Mouse (Mus musculus): ENCODE measurements around the gene Abcc6. TPM values are rescaled to one million over a fixed set of nuclear protein-coding genes. Genes with fewer than 3 reads are reported as not detected.

Gene Abcc6
- not detected for polyA plus RNA-seq (2017; shearing (Covaris generic))

- no peak for ATAC-seq
These were observed at the start of gene Abcc6 for GRCm38 (mm10) chr7:46030145-46030488. TSS of gene Abcc6 (minus strand) at chr7:46030302.

- ATAC-seq = no peak
These were observed 47.6 kb upstream of the Abcc6 start for GRCm38 (mm10) chr7:46077675-46078074.

GRCm38 (mm10) chr7:46076844-46077243 is 46.7 kb upstream of the Abcc6 start:
- ATAC-seq = no peak

GRCm38 (mm10) chr7:46068831-46069230 is 38.7 kb upstream of the Abcc6 start:
- no peak for ATAC-seq

- no peak for ATAC-seq
These were observed 33.2 kb upstream of the Abcc6 start for GRCm38 (mm10) chr7:46063296-46063695.

- no peak for ATAC-seq
These were observed 31.5 kb upstream of the Abcc6 start for GRCm38 (mm10) chr7:46061614-46062013.

- no peak for ATAC-seq
These were observed 30.6 kb upstream of the Abcc6 start for GRCm38 (mm10) chr7:46060688-46061087.

- ATAC-seq = peak; percentile 95
These were observed 28.8 kb upstream of the Abcc6 start for GRCm38 (mm10) chr7:46058882-46059281.

GRCm38 (mm10) chr7:46053566-46053965 is 23.5 kb upstream of the Abcc6 start:
- no peak for ATAC-seq

GRCm38 (mm10) chr7:46052161-46052821 is 22.2 kb upstream of the Abcc6 start:
- ATAC-seq = no peak

- no peak for ATAC-seq
These were observed 19.9 kb upstream of the Abcc6 start for GRCm38 (mm10) chr7:46049981-46050380.

- ATAC-seq = no peak
These were observed 17.9 kb upstream of the Abcc6 start for GRCm38 (mm10) chr7:46047873-46048562.

GRCm38 (mm10) chr7:46045882-46046281 is 15.8 kb upstream of the Abcc6 start:
- ATAC-seq = no peak

GRCm38 (mm10) chr7:46044106-46044505 is 14.0 kb upstream of the Abcc6 start:
- no peak for ATAC-seq

GRCm38 (mm10) chr7:46039873-46040272 is 9.8 kb upstream of the Abcc6 start:
- no peak for ATAC-seq

- no peak for ATAC-seq
These were observed 7.3 kb upstream of the Abcc6 start for GRCm38 (mm10) chr7:46037433-46037832.

GRCm38 (mm10) chr7:46035468-46035867 is 5.4 kb upstream of the Abcc6 start:
- ATAC-seq = no peak

- ATAC-seq = no peak
These were observed 4.9 kb upstream of the Abcc6 start for GRCm38 (mm10) chr7:46034991-46035390.

GRCm38 (mm10) chr7:46033870-46034337 is 3.8 kb upstream of the Abcc6 start:
- ATAC-seq = no peak

GRCm38 (mm10) chr7:46033109-46033869 is 3.2 kb upstream of the Abcc6 start, which contains the start of gene Nomo1:
TSS of gene Nomo1 (plus strand) at chr7:46033698.
- ATAC-seq = peak; percentile 97

- no peak for ATAC-seq
These were observed 973 bp upstream of the Abcc6 start for GRCm38 (mm10) chr7:46031075-46031474.

- ATAC-seq = no peak
These were observed 580 bp downstream of the Abcc6 start for GRCm38 (mm10) chr7:46029299-46030144.

GRCm38 (mm10) chr7:46028681-46029080 is 1.4 kb downstream of the Abcc6 start:
- no peak for ATAC-seq

Data from CD4-positive, CD25-positive, alpha-beta regulatory T cell, adult 4 months (primary cell).